Mouse (Mus musculus): ENCODE data around the gene Qrich2.
A peak's percentile ranks its signal among the peaks of the same experiment; 100 is the strongest.
"Not testable (repeated sequence)": the region's sequence is repeated elsewhere in the genome, so short reads cannot be mapped to it uniquely, and the experiment has no call there.

Qrich2 gene

DNA sequence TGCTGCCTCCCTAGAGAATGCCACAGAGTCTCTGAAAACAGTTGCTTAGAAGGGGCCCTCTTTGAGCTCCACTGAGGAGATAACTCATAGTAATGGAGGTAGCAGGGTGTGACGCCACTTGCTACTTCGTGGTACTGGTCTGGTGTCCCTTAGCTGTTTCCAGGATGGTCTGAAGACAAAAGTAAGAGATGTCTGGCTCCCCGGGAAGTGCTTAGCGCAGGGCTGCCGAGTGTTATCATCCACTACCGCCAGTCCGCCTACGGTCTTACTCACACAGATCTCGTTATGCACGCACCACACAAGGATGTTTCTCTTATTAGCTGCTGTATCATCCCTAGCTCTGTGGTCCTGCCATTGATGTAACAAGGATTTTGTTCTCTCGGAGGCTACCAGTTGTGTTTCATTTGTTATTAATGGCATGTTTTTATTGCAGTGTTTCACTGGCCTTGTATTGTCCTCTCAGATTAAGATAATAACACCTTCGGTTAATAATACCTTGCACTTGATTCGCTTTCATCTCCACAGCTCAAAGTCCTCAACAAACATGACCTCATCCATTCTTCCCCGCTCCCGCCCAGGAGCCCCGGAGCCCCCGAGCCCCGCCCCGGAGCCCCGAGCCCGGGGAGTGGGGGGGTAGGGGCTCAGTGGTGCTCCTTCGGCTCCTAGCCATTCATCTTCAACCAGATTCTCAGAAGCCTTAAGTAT is 35.2 kb downstream of the Qrich2 start:
- no peak for DNase-seq (ENCODE audit: low spot score in 2 of 2)

DNA sequence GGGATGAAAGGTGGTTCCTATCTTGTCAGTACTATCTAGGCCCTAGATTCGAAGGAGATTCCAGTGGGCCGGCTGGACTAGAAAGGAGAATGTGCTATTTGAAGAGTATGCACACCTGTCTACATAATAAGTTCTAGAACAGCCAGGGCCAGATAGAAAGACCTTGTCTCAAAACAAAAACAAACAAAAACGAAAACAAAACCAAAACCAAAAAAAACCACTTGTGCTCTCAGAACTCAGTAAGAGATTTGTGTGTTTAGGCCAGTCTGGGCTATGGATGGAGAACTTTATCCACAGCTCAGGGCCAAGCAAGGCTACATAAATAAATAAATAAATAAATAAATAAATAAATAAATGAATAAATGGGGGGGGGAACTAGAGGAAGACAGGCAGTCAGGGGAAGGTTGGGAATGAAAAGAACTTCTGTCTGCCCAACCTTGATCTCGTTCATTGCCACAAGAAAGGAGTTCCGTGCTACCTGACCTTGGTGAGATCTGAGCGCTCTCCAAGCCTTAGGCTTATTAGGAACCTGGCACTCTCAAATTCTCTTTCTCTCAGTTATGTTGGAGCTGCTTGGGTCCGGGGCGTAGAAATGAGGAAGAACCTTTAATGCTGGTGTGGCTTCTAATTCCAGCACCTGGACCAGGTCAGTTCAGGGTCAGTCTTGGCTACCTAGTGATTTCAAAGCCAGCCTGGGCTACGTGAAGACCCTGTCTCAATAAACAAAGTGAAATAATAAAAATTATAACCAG is 36.0 kb downstream of the Qrich2 start:
- no peak for DNase-seq (ENCODE audit: low spot score in 2 of 2)

DNA sequence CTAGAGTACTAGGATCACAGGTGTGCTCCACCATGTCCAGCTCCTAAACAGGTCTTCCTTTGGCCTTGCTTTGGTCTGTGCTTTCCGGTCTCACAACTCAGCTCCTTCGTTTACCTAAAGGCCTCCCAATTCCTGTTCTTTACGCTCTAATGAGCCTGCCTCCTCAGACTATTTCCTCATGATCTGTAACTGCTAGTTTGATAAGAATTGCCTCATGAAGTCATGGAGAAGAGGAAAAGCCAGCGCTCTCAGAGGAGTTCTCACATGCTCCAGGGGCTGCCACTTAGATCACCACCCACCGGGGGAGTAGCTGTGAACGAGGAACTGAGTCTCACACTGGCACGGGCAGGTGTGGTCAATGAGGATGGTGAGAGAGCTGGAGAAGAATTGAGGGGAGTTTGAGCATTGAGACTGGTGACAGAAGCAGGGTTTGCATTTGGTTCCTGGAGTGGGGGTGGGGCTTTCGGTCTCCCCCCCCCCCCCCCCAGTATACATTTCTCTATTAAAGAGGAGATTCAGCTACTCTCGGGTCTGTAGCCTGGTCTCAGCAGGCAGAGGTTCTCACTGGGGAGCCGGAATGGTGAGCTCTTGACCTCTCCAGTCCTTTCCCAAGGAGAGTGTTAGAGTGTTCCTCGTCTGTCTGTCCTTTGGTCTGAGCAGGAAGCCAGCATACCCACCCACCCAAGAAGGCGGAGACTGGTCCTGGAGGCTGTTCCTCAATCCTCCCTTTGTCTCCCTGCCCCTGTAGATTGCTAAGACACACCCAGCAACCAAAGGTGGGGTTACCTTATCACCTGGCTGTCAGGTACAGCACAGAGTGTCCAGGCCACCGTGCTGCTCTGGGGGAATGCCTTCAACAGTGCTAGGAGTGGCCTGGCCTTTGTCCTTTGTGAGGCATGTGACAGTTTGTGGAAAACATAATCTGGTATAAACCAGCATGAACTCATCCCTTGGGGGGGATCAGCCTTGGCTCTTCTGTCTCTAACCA is 36.9 kb downstream of the Qrich2 start:
- DNase-seq (ENCODE audit: low spot score in 2 of 2): no peak

DNA sequence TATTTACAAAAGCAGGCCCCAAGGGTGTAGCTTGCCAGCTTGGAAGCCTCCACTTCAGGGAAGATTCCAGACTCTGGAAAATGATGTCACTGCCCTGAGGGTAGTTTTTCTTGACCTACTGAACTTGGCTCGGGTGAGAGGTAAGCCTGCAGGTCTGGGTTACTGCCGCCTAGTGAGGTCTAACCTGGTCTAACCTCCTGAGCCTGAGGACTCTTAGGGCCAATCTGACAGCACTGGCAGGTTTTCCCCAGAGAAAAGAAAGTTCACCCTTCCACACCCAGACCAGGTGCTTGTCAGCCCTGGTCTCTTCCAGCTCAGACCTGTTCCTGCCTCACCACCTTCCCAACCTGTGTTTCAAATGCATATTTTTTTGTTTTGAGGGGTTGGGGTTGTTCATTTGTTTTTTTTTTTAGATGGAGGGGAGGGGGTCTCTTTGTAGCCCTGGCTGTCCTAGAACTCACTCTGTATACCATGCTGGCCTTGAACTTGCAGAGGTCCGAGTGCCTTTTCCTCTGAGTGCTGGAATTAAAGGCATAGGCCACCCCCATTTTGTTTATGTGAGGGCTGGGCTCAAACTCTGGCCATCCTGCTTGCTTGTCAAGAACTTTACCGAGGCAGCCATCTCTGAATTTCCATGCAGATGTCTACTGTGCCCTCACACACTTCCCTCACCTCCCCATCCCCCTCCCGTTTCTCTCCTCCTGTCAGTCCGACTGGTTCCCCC is 39.0 kb downstream of the Qrich2 start:
- no peak for DNase-seq (ENCODE audit: low spot score in 2 of 2)

DNA sequence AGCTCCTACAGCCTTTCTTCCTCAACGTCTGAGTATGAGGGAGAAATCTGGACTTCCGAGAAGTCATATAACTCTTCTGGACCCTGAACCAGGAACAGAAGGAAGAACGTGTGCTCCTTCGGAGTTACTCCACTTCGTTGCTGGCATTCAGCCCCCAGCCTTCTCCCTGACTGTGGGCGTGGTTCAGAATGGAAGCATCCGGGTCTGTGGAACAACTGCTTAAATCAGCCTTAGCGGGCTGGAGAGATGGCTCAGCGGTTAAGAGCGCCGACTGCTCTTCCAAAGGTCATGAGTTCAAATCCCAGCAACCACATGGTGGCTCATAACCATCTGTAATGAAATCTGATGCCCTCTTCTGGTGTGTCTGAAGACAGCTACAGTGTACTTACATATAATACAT is 39.7 kb downstream of the Qrich2 start:
- not testable (repeated sequence) for DNase-seq (ENCODE audit: low spot score in 2 of 2)

DNA sequence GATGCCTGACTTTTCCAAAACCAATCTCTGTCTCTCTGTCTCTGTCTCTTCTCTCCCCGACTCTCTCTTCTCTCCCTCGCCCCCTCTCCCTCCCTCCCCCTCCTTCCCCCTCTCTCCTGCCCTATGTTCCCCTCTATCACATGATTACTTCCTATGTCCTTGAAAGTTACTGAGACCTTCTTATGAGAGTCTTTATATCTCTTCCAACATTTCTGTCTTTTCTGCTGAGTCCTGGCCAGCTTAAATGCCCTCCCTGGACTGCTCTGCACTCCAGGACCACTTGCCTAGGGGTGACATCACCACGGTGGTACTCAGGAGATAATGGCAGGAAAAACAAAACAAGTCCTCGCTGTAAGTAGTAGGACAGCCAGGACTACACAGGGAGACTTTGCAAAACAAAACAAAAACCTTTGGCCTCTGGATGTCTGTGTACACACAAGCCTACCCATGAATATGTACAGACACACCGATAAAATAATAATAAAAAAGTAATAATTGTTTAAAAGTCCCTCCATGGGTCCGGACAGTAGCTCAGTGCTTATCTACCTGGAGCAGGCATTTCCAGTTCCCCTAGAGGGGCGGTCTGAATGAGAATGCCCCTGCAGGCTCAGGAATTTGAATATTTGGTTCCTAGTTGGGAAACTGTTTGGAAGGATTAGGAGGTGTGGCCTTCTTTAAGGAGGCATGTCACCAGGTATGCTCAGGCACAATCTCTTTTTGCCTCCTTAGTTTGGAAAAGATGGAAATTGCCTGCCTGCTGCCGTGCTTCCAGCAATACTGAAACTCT is 41.2 kb downstream of the Qrich2 start:
- no peak for DNase-seq (ENCODE audit: low spot score in 2 of 2)

DNA sequence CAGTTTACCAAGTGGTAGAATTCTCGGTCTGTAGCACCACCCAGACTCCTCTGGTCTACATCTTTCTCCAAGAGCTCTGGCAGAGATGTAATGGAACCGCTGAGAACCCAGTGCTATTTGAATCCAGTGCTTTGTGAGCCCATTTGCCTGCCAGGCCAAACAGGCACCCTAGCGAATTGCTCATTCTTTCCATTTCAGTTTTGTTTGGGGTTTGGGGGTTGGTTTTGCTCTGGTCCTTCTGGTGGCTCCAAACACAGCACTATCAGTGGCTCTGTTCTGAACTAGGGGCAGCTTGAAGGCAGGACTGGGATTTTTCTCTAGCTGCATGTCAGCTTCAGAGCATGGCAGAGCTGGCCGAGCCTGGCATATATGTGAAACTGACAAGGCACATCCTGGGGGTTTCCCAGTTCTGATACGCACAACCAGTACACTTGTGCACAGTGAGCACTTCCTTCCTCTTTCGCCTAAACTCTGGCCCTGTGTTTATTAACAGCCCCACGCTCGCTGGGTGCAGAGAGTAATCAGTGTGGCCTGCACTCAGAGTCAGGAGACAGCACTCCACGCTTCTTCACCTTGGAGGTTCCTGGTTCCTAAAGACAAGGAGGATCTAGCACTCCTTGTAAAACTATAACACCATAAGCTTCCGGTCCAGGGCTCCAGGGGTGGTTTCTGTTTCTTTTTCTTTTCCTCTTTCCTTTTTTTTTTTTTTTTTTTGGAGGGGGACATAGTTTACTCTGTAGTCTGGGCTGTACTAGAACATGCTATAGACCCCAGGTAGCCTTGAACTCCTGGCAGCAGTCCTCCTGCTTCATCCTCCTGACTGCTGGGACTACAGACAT is 42.0 kb downstream of the Qrich2 start:
- DNase-seq (ENCODE audit: low spot score in 2 of 2): no peak

- DNase-seq (ENCODE audit: low spot score in 2 of 2): no peak
Observed at GRCm38 (mm10) chr11:116423214-116423613, 42.8 kb downstream of the Qrich2 start.

DNA sequence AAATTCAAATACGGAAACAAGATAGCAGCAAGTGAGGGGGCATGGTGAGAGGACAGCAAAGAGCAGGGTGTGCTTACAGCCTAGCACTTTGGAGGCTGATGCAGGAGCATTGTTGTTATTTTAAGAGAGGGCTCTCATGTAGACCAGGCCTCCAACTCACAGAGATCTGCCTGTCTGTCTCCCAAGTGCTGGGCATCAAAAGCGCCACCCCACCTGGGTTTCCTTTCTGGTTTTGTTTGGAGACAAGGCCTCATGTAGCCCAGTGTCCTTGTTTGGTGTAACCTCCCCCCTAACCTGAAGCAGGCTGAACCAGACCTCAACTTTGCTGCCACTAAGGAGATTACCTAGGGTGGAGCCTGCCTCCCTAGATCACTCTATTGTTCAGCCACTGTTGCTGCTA is 43.5 kb downstream of the Qrich2 start:
- no peak for DNase-seq (ENCODE audit: low spot score in 2 of 2)

DNA sequence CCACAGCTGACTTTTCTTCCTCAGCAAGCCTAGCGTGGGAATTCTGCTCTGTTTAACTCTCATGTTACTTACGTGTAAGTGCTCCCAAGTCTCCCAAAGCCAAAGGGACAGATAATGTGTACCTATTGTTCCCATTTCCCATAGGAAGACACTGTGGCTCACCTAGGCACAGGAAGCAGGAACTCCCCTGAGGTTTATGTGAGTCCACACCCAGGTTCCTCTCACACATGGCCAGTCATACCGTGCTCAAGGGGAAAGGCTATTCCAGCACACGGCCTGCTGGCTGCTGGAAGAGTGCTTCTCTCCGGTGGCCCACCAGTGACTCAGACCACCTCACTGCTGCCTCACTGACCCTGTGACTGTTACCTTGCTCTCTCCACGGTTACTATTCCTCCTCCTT is 44.9 kb downstream of the Qrich2 start:
- DNase-seq (ENCODE audit: low spot score in 2 of 2): no peak

DNA sequence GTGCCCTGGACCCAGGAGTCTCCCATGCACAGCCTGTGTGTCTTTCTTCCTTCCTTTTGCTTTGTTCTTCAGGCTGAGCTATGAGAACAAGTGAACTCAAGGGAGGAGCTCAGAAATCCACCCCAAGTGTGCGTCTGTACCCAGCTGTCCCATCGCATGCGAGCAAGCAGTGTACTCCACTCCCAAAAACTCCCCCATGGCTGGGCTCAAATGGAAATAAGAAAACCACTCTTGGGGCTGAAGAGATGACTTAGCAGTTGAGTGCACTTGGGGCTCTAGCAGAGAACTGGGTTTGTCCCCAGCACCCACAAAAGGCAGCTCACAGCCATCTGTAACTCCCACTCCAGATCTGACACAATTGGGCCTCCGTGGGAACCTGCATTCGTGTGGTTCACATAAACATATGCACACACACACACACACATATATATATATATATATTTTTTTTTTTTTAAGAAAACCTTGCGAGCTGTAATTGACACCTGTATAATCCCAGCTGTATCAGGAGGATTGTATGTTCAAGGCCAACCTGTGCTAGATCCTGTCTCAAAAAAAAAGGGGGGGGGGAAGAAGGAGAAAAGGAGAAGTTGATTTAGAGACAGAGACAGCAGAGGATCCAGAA is 47.1 kb downstream of the Qrich2 start:
- no peak for DNase-seq (ENCODE audit: low spot score in 2 of 2)

DNA sequence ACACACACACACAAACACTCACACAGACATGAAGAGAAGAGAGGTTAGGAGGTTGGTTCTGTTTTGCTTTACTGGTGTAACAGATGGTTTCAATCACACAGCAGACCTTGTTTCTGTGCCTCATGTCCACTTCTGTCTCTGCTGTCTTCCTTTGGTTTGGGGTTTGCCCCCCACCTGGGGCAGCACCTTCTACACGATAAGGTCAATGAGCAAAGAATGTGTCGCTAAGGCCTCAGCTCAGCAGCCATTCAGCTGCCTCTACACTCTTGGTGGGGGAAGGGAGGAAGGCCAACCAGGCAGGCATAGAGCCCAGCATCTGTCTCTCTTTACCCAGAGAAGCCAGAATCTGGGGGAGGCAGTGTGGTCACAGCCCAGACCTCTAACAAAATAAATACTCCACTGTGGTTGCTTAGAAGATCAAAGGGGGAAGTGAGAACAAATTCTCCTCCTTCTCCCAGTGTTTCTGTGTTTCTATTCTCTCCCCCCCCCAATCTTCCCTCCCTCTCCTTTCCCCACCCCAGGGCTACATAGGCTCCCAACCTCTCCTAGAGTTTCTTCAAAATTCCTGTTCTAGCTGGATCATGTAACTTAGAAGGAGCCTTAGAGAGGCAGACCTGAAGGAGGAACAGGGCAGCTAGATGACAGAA is 47.7 kb downstream of the Qrich2 start:
- DNase-seq (ENCODE audit: low spot score in 2 of 2): no peak

DNA sequence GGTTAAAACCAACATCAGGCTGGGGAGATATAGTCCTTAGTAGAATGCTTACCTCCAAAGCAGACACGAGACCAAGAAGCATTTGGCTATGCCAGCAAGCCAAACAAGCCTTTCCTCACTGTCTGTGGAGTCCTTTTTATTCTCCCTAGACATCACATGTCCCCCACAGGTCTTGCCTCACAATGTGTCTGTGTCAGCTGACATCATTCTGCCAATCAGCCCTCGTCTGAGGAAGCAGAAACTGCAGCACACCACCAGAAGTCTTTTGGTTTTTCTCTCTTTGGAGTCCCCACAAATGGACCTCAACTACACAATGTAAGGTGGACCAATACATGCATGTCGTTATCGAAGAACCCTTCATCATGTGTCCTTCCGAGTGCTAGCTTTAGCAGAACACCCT is 49.0 kb downstream of the Qrich2 start:
- no peak for DNase-seq (ENCODE audit: low spot score in 2 of 2)

GRCm38 (mm10) chr11:116416196-116416943 is 49.7 kb downstream of the Qrich2 start:
- no peak for DNase-seq (ENCODE audit: low spot score in 2 of 2)

DNA sequence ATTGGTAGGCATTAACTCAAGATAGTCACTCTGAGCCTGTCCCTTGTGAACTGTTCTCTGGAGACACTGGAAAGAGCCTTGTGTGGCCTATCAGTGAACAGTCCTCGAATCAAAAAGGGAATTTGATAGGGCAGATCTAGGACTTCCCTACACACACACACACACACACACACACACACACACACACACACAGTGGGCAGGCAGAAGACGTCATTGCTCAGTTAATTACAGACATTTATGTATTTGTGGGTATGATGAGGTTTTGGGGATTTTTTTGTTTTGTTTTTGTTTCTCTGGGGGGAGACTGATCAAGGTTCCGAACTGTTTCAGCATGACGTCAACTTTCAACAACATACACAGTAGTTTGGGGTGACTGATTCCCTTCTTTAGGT is 52.4 kb downstream of the Qrich2 start:
- no peak for DNase-seq (ENCODE audit: low spot score in 2 of 2)

DNA sequence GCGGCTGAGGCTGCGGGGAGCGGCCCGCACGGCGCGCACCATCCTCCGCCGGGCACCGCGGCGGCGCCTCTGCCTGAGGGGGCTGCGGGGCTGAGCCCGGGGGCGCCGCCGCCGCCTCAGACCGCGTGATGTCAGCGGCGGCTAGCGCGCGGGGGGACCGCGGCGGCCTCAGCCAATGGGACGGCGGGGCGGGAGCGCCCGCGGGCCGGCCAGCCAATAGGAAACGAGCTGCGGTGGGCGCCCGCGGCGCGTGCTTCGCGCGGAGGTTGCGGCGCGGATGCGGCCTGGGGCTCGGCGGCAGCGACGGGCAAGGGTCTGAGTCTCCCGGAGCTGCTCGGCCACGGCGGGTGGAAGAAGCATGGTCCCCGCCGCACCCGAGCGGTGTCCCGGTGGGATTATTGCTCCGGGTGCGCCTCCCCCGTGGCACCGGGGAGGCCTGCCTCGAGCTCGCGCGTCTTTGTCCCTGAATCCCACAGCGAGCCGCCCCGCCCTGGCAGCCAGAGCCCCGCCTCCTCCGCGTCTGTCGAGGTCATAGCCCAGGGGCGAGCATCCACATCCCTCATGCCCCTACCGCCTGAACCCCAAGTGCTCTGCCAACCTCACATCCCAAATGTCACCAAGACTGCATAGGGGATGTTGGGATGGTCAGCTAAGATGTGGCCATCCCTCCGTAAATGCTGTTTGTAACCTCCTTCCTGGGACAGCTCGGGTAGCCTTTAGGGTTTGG is 53.0 kb downstream of the Qrich2 start, which contains the start of gene Rnf157:
Gene Rnf157 (minus strand): TSS at position 129 of the 727 bp plus-strand sequence.
- peak in 1 of 2 experiments; percentile 85 for DNase-seq (ENCODE audit: low spot score in 2 of 2)
